Mouse (Mus musculus): ENCODE results near the gene Lipt2.
A peak's percentile ranks its signal among the peaks of the same experiment; 100 is the strongest.

Lipt2 gene

GRCm38 (mm10) chr7:100159105-100159841, at the start of gene Lipt2:
TSS of gene Lipt2 (plus strand) at chr7:100159277.
- DNase-seq (ENCODE audit: extremely low spot score, low read depth, low spot score) = peak; percentile 46

- DNase-seq (ENCODE audit: extremely low spot score, low read depth, low spot score) = no peak
These were observed 47.6 kb upstream of the Lipt2 start for GRCm38 (mm10) chr7:100111506-100111905.

- no peak for DNase-seq (ENCODE audit: extremely low spot score, low read depth, low spot score)
These were observed 45.3 kb upstream of the Lipt2 start for GRCm38 (mm10) chr7:100113821-100114220.

- DNase-seq (ENCODE audit: extremely low spot score, low read depth, low spot score) = no peak
These were observed 44.8 kb upstream of the Lipt2 start for GRCm38 (mm10) chr7:100114279-100114678.

- DNase-seq (ENCODE audit: extremely low spot score, low read depth, low spot score) = no peak
These were observed 38.3 kb upstream of the Lipt2 start for GRCm38 (mm10) chr7:100120791-100121261.

GRCm38 (mm10) chr7:100121376-100121789, 37.7 kb upstream of the Lipt2 start, which contains the start of gene Pold3:
TSS of gene Pold3 (minus strand) at chr7:100121565.
- DNase-seq (ENCODE audit: extremely low spot score, low read depth, low spot score) = peak; percentile 98

- DNase-seq (ENCODE audit: extremely low spot score, low read depth, low spot score) = no peak
These were observed 35.6 kb upstream of the Lipt2 start for GRCm38 (mm10) chr7:100123486-100123885.

- DNase-seq (ENCODE audit: extremely low spot score, low read depth, low spot score) = no peak
These were observed 34.9 kb upstream of the Lipt2 start for GRCm38 (mm10) chr7:100124211-100124610.

- DNase-seq (ENCODE audit: extremely low spot score, low read depth, low spot score) = no peak
These were observed 33.9 kb upstream of the Lipt2 start for GRCm38 (mm10) chr7:100125166-100125565.

- no peak for DNase-seq (ENCODE audit: extremely low spot score, low read depth, low spot score)
These were observed 32.6 kb upstream of the Lipt2 start for GRCm38 (mm10) chr7:100126514-100126913.

GRCm38 (mm10) chr7:100128262-100129041, 30.6 kb upstream of the Lipt2 start:
- no peak for DNase-seq (ENCODE audit: extremely low spot score, low read depth, low spot score)

- no peak for DNase-seq (ENCODE audit: extremely low spot score, low read depth, low spot score)
These were observed 28.5 kb upstream of the Lipt2 start for GRCm38 (mm10) chr7:100130592-100130991.

GRCm38 (mm10) chr7:100132379-100132778, 26.7 kb upstream of the Lipt2 start:
- no peak for DNase-seq (ENCODE audit: extremely low spot score, low read depth, low spot score)

- DNase-seq (ENCODE audit: extremely low spot score, low read depth, low spot score) = no peak
These were observed 22.0 kb upstream of the Lipt2 start for GRCm38 (mm10) chr7:100137038-100137437.

GRCm38 (mm10) chr7:100138075-100138474, 21.0 kb upstream of the Lipt2 start:
- DNase-seq (ENCODE audit: extremely low spot score, low read depth, low spot score) = no peak

GRCm38 (mm10) chr7:100140591-100140990, 18.5 kb upstream of the Lipt2 start:
- DNase-seq (ENCODE audit: extremely low spot score, low read depth, low spot score) = no peak

- DNase-seq (ENCODE audit: extremely low spot score, low read depth, low spot score) = no peak
These were observed 10.5 kb upstream of the Lipt2 start for GRCm38 (mm10) chr7:100148586-100148985.

GRCm38 (mm10) chr7:100150086-100150485, 9.0 kb upstream of the Lipt2 start:
- no peak for DNase-seq (ENCODE audit: extremely low spot score, low read depth, low spot score)

- no peak for DNase-seq (ENCODE audit: extremely low spot score, low read depth, low spot score)
These were observed 8.5 kb upstream of the Lipt2 start for GRCm38 (mm10) chr7:100150626-100151025.

- DNase-seq (ENCODE audit: extremely low spot score, low read depth, low spot score) = no peak
These were observed 1.4 kb upstream of the Lipt2 start for GRCm38 (mm10) chr7:100157669-100158068.

- no peak for DNase-seq (ENCODE audit: extremely low spot score, low read depth, low spot score)
These were observed 929 bp downstream of the Lipt2 start for GRCm38 (mm10) chr7:100160006-100160405.

GRCm38 (mm10) chr7:100163506-100163905, 4.4 kb downstream of the Lipt2 start:
- DNase-seq (ENCODE audit: extremely low spot score, low read depth, low spot score) = no peak
